In the genomic region with DNA sequence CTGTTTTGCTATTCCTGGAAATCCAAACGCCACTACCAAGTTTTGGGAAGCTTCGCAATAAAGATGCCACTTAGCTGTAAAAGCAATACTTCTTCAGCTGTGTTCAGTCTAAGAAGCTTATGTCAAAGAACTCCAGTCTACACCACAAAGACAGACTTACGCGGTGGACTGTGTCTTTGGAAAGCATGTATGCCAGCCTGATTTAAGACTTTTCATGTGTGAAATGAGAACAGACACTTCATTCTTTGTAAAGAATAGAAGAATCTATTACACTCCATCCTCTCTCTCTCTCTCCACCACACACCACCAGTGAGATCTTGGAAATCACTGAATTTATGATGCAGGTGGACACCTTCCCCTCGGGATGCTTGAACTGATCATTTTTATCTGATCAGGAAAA, we compare ENCODE assay signal across 30 mouse cellular contexts. TPM values are rescaled to one million over a fixed set of nuclear protein-coding genes. Genes with fewer than 3 reads are reported as not detected.
DNase-seq lines count a peak whose midpoint lies in the region; ATAC-seq and TF ChIP-seq lines count a peak whose summit lies in the region.
"Had no signal": no experiment of that assay in that cellular context is flagged by ENCODE, and none has a peak within 500 bp of the region (broad histone marks: within the 10 kb centered on the region; RNA-seq: fewer than 3 reads in every experiment).

No protein-coding gene starts in this region.

- no peak for TF ChIP-seq CTCF in kidney, postnatal 0 days (IDR thresholded peaks at IDR 0.05; ENCODE audit: low read depth)

- no peak for ATAC-seq in embryonic facial prominence, embryonic 14.5 days (ENCODE audit: low read depth)
- ATAC-seq in kidney, postnatal 0 days (replicated peaks; ENCODE audit: low FRiP score, low read depth), result no peak
- ATAC-seq in midbrain, embryonic 14.5 days (ENCODE audit: low FRiP score, low TSS enrichment), result no peak
- ATAC-seq in midbrain, embryonic 13.5 days, result no peak
- ATAC-seq: forebrain, embryonic 13.5 days; forebrain, postnatal 0 days; intestine, postnatal 0 days had no signal

- 84% methylated on average over 5 of the region's 5 CpGs for WGBS in embryonic facial prominence, embryonic 14.5 days
- 76% methylated on average over 5 of the region's 5 CpGs for WGBS in embryonic facial prominence, embryonic 10.5 days
- 41% methylated on average over 5 of the region's 5 CpGs for WGBS in kidney, postnatal 0 days
- 10% methylated on average over 5 of the region's 5 CpGs for WGBS in midbrain, embryonic 14.5 days
- 18% methylated on average over 5 of the region's 5 CpGs for WGBS in midbrain, embryonic 13.5 days

- no peak overlapping the region for H3K9ac ChIP-seq in embryonic facial prominence, embryonic 14.5 days (ENCODE audit: low read depth, low read length)
- no peak overlapping the region for H3K9ac ChIP-seq in kidney, postnatal 0 days (ENCODE audit: low read depth, low read length)
- no peak overlapping the region for H3K9ac ChIP-seq in midbrain, embryonic 14.5 days (replicated peaks; ENCODE audit: low read length)
- no peak overlapping the region for H3K9ac ChIP-seq in midbrain, embryonic 13.5 days (replicated peaks)
- H3K9ac ChIP-seq: embryonic facial prominence, embryonic 15.5 days; forebrain, embryonic 13.5 days; forebrain, postnatal 0 days; hindbrain, embryonic 15.5 days had no signal

- no peaks in the 10 kb centered on the region for H3K4me1 ChIP-seq in embryonic facial prominence, embryonic 14.5 days (ENCODE audit: control insufficient read depth, insufficient read depth, low read length)
- H3K4me1 ChIP-seq in embryonic facial prominence, embryonic 10.5 days, result no peaks in the 10 kb centered on the region
- no peaks in the 10 kb centered on the region for H3K4me1 ChIP-seq in kidney, postnatal 0 days (replicated peaks; ENCODE audit: insufficient read depth, low read length)
- no peaks in the 10 kb centered on the region for H3K4me1 ChIP-seq in midbrain, embryonic 14.5 days (ENCODE audit: control insufficient read depth, insufficient read depth, low read length)
- H3K4me1 ChIP-seq in midbrain, embryonic 13.5 days (replicated peaks), result 0 out of 2 replicates have a peak, but pooled peaks cover 9% of the 10 kb centered on the region
- H3K4me1 ChIP-seq: embryonic facial prominence, embryonic 15.5 days; hindbrain, embryonic 15.5 days had no signal

- no peak overlapping the region for H3K4me3 ChIP-seq in embryonic facial prominence, embryonic 14.5 days (ENCODE audit: low read depth, low read length)
- no peak overlapping the region for H3K4me3 ChIP-seq in embryonic facial prominence, embryonic 10.5 days
- no peak overlapping the region for H3K4me3 ChIP-seq in kidney, postnatal 0 days (replicated peaks; ENCODE audit: low read depth, low read length)
- no peak overlapping the region for H3K4me3 ChIP-seq in midbrain, embryonic 14.5 days (replicated peaks; ENCODE audit: low read depth, low read length)
- no peak overlapping the region for H3K4me3 ChIP-seq in midbrain, embryonic 13.5 days (replicated peaks)
- H3K4me3 ChIP-seq: embryonic facial prominence, embryonic 15.5 days; erythroblast, embryonic 14.5 days; forebrain, embryonic 13.5 days; gastrocnemius, adult 2 months; hindbrain, embryonic 10.5 days; hindbrain, embryonic 15.5 days had no signal

- no peaks in the 10 kb centered on the region for H3K9me3 ChIP-seq in embryonic facial prominence, embryonic 14.5 days (ENCODE audit: control insufficient read depth, low read length)
- H3K9me3 ChIP-seq in embryonic facial prominence, embryonic 10.5 days, result no peaks in the 10 kb centered on the region
- H3K9me3 ChIP-seq in kidney, postnatal 0 days (replicated peaks; ENCODE audit: low read length), result no peaks in the 10 kb centered on the region
- H3K9me3 ChIP-seq in midbrain, embryonic 14.5 days (ENCODE audit: control insufficient read depth, low read length), result no peaks in the 10 kb centered on the region
- no peaks in the 10 kb centered on the region for H3K9me3 ChIP-seq in midbrain, embryonic 13.5 days
- H3K9me3 ChIP-seq: embryonic facial prominence, embryonic 15.5 days; forebrain, embryonic 13.5 days; G1E; hindbrain, embryonic 10.5 days; hindbrain, embryonic 15.5 days had no signal

- no peaks in the 10 kb centered on the region for H3K36me3 ChIP-seq in embryonic facial prominence, embryonic 14.5 days (ENCODE audit: control insufficient read depth, insufficient read depth, low read length)
- no peaks in the 10 kb centered on the region for H3K36me3 ChIP-seq in embryonic facial prominence, embryonic 10.5 days (replicated peaks)
- no peaks in the 10 kb centered on the region for H3K36me3 ChIP-seq in kidney, postnatal 0 days (ENCODE audit: insufficient read depth, low read length)
- H3K36me3 ChIP-seq in midbrain, embryonic 14.5 days (ENCODE audit: control insufficient read depth, insufficient read depth, low read length), result no peaks in the 10 kb centered on the region
- no peaks in the 10 kb centered on the region for H3K36me3 ChIP-seq in midbrain, embryonic 13.5 days
- H3K36me3 ChIP-seq: embryonic facial prominence, embryonic 15.5 days; G1E; hindbrain, embryonic 10.5 days; hindbrain, embryonic 15.5 days had no signal

- H3K27ac ChIP-seq in embryonic facial prominence, embryonic 14.5 days (replicated peaks; ENCODE audit: low read depth, low read length), result no peak overlapping the region
- no peak overlapping the region for H3K27ac ChIP-seq in embryonic facial prominence, embryonic 10.5 days (replicated peaks)
- no peak overlapping the region for H3K27ac ChIP-seq in kidney, postnatal 0 days
- H3K27ac ChIP-seq in midbrain, embryonic 14.5 days (replicated peaks; ENCODE audit: low read depth, low read length), result no peak overlapping the region
- H3K27ac ChIP-seq in midbrain, embryonic 13.5 days, result no peak overlapping the region
- H3K27ac ChIP-seq: embryonic facial prominence, embryonic 15.5 days; forebrain, embryonic 13.5 days; gastrocnemius, adult 2 months; hindbrain, embryonic 10.5 days; hindbrain, embryonic 15.5 days had no signal

- intact Hi-C loops in heart, postnatal 36 days (cut with DNase I), result no loop called here

- no peak overlapping the region for H3K4me2 ChIP-seq in embryonic facial prominence, embryonic 14.5 days (ENCODE audit: low read depth, low read length)
- no peak overlapping the region for H3K4me2 ChIP-seq in kidney, postnatal 0 days (ENCODE audit: low read length)
- no peak overlapping the region for H3K4me2 ChIP-seq in midbrain, embryonic 14.5 days (ENCODE audit: low read length)
- H3K4me2 ChIP-seq in midbrain, embryonic 13.5 days (replicated peaks), result no peak overlapping the region
- H3K4me2 ChIP-seq: embryonic facial prominence, embryonic 15.5 days; forebrain, embryonic 13.5 days; heart, embryonic 11.5 days; hindbrain, embryonic 15.5 days had no signal

- DNase-seq in embryonic facial prominence, embryonic 14.5 days (ENCODE audit: low spot score), result peak; percentile 24
- DNase-seq in embryonic facial prominence, embryonic 10.5 days (ENCODE audit: low spot score), result no peak
- DNase-seq in kidney, postnatal 0 days (ENCODE audit: low spot score), result peak; percentile 6
- DNase-seq in kidney, adult 18-20 months, result no peak
- peak; percentile 24 for DNase-seq in midbrain, embryonic 14.5 days
- peak; percentile 48 for DNase-seq in retina, postnatal 1 day
- no peak for DNase-seq in heart, postnatal 36 days
- DNase-seq: adrenal gland, adult 2 months; adrenal gland, postnatal 14 days; B cell, adult 2 months; cerebellum, adult 11-12 months; cerebellum, adult 8-10 months; cerebellum, postnatal 10 days; cerebellum, postnatal 36 days; forebrain, postnatal 0 days; gastrocnemius, adult 2 months; gastrocnemius, postnatal 14 days; heart, adult 11 months had no signal

- no peaks in the 10 kb centered on the region for H3K27me3 ChIP-seq in embryonic facial prominence, embryonic 14.5 days (replicated peaks; ENCODE audit: control insufficient read depth, insufficient read depth, low read length)
- no peaks in the 10 kb centered on the region for H3K27me3 ChIP-seq in embryonic facial prominence, embryonic 10.5 days (replicated peaks; ENCODE audit: low read depth, poor library complexity, severe bottlenecking)
- H3K27me3 ChIP-seq in kidney, postnatal 0 days (ENCODE audit: insufficient read depth, low read length), result no peaks in the 10 kb centered on the region
- no peaks in the 10 kb centered on the region for H3K27me3 ChIP-seq in midbrain, embryonic 14.5 days (ENCODE audit: control insufficient read depth, insufficient read depth, low read length)
- H3K27me3 ChIP-seq in midbrain, embryonic 13.5 days, result no peaks in the 10 kb centered on the region
- H3K27me3 ChIP-seq: CH12.LX; embryonic facial prominence, embryonic 15.5 days; forebrain, embryonic 13.5 days; hindbrain, embryonic 15.5 days had no signal

RNA-seq across cellular contexts. Expression of a gene that starts 18.9 kb away (rescaled TPM):
- 309 and 317 TPM in 2 replicates for polyA plus RNA-seq in embryonic facial prominence, embryonic 14.5 days (2014; fragmentation: Nextera tagmentation; extraction: Ambion mirVana)
- polyA plus RNA-seq in embryonic facial prominence, embryonic 10.5 days (2016; fragmentation: Nextera tagmentation; extraction: Ambion mirVana), result 287 and 300 TPM in 2 replicates
- 224 and 225 TPM in 2 replicates for polyA plus RNA-seq in kidney, postnatal 0 days (2015; fragmentation: Nextera tagmentation; extraction: Ambion mirVana)
- 168 and 176 TPM in 2 replicates for polyA plus RNA-seq in midbrain, embryonic 14.5 days (2014; fragmentation: Nextera tagmentation; extraction: Ambion mirVana)
- polyA plus RNA-seq in midbrain, embryonic 13.5 days (2015; fragmentation: Nextera tagmentation; extraction: Ambion mirVana), result 185 and 189 TPM in 2 replicates
- 10 to 100 TPM; 69.3 to 72.6 TPM for total RNA-seq in heart, postnatal 36 days (2021)

RNA-seq across cellular contexts. Expression of a gene that starts 58.5 kb away (rescaled TPM):
- 21.6 TPM in 2 replicates for polyA plus RNA-seq in embryonic facial prominence, embryonic 14.5 days (2014; fragmentation: Nextera tagmentation; extraction: Ambion mirVana)
- polyA plus RNA-seq in embryonic facial prominence, embryonic 10.5 days (2016; fragmentation: Nextera tagmentation; extraction: Ambion mirVana), result 0.40 and 1.6 TPM in 2 replicates
- polyA plus RNA-seq in kidney, postnatal 0 days (2015; fragmentation: Nextera tagmentation; extraction: Ambion mirVana), result 0.34 and 0.43 TPM in 2 replicates
- 0.09 and 0.29 TPM in 2 replicates for polyA plus RNA-seq in midbrain, embryonic 14.5 days (2014; fragmentation: Nextera tagmentation; extraction: Ambion mirVana)
- polyA plus RNA-seq in midbrain, embryonic 13.5 days (2015; fragmentation: Nextera tagmentation; extraction: Ambion mirVana), result 0.12 and 0.13 TPM in 2 replicates
- not detected for total RNA-seq in heart, postnatal 36 days (2021)
- total RNA-seq: adrenal gland, adult 2 months; gastrocnemius, adult 2 months; heart, adult 8-10 months; heart, postnatal 25 days had no signal
- polyA plus RNA-seq: erythroblast, embryonic 14.5 days; G1E had no signal

Comparison
In these comparisons a context has a peak if more than half of its experiments do, and no peak if none do; other contexts are left out.
1. DNase-seq: peak in embryonic facial prominence, embryonic 14.5 days (single experiment), kidney, postnatal 0 days (single experiment), midbrain, embryonic 14.5 days (single experiment) and retina, postnatal 1 day (single experiment); none in embryonic facial prominence, embryonic 10.5 days (single experiment), kidney, adult 18-20 months (single experiment) and heart, postnatal 36 days (0 of 2).